Mouse (Mus musculus) CH12.LX (cell line): ENCODE results near the gene Dad1. TPM values are rescaled to one million over a fixed set of nuclear protein-coding genes. Genes with fewer than 3 reads are reported as not detected.
A peak's percentile ranks its signal among the peaks of the same experiment; 100 is the strongest.

Experiments
- DNase-seq: peaks from one replicate; pipeline ENCODE4 v3.0.0-alpha.2; 2013; ENCODE audit errors: extremely low read depth
- H3K27ac ChIP-seq: 2 replicates; pipeline ENCODE4 v1.5.1; 2012; ENCODE audit warnings: low read depth, mild to moderate bottlenecking, control low read depth, moderate library complexity; ENCODE audit not compliant: insufficient read depth
- H3K27me3 ChIP-seq: replicated peaks from 2 replicates; pipeline ENCODE3; 2012; ENCODE audit warnings: inconsistent platforms
- H3K36me3 ChIP-seq, 2 experiments: replicated peaks in 1 of 2; 2 replicates each; pipeline versions ENCODE3 to v1.6.1; 2012; ENCODE audit warnings: inconsistent platforms in 1 of 2, low read length in 1 of 2, mild to moderate bottlenecking in 1 of 2, mixed read lengths in 1 of 2, moderate library complexity in 1 of 2; ENCODE audit not compliant: control insufficient read depth in 1 of 2, insufficient read depth in 1 of 2
- H3K4me1 ChIP-seq, 2 experiments: 2 replicates each; pipeline ENCODE4 v1.6.1; 2012; ENCODE audit warnings: inconsistent platforms in 1 of 2, moderate library complexity in 1 of 2; ENCODE audit not compliant: insufficient read depth in 2 of 2, control insufficient read depth in 1 of 2
- H3K4me2 ChIP-seq: 2 replicates; pipeline ENCODE4 v1.6.1; 2012; ENCODE audit warnings: low read depth, mild to moderate bottlenecking, control low read depth; ENCODE audit not compliant: poor library complexity, insufficient read depth, severe bottlenecking
- H3K4me3 ChIP-seq, 3 experiments: fragments of 150-350 bp in 1 of 3; sonication (generic) in 1 of 3; replicated peaks in 1 of 3; 2 replicates each; pipeline versions ENCODE3 to v1.5.1; 2011 to 2012; ENCODE audit warnings: low read depth in 2 of 3, low read length in 2 of 3, mild to moderate bottlenecking in 2 of 3, moderate library complexity in 2 of 3, control low read depth in 1 of 3, improper control_type of control experiment in 1 of 3, inconsistent platforms in 1 of 3, mixed read lengths in 1 of 3; ENCODE audit not compliant: poor library complexity in 1 of 3
- H3K79me2 ChIP-seq: replicated peaks from 2 replicates; pipeline ENCODE4 v1.6.1; 2012; ENCODE audit warnings: mild to moderate bottlenecking, moderate library complexity; ENCODE audit not compliant: control insufficient read depth, poor library complexity, insufficient read depth, severe bottlenecking; ENCODE audit errors: extremely low read depth
- H3K9ac ChIP-seq: 2 replicates; pipeline ENCODE4 v1.6.1; 2012; ENCODE audit warnings: low read depth, mild to moderate bottlenecking, control low read depth, moderate library complexity; ENCODE audit not compliant: insufficient read depth
- H3K9me3 ChIP-seq: replicated peaks from 2 replicates; pipeline ENCODE3; 2012; ENCODE audit warnings: low read length, inconsistent platforms, mixed read lengths
- BHLHE40 ChIP-seq: IDR thresholded peaks from 2 replicates; pipeline ENCODE4 v1.6.1; 2011; ENCODE audit warnings: mild to moderate bottlenecking, low read depth, low read length, improper control_type of control experiment
- CHD1 ChIP-seq: IDR thresholded peaks from 2 replicates; pipeline ENCODE4 v1.6.1; 2012; ENCODE audit warnings: low read depth, low read length, improper control_type of control experiment, inconsistent platforms
- CHD2 ChIP-seq: IDR thresholded peaks from 2 replicates; pipeline ENCODE4 v1.6.1; 2011; ENCODE audit warnings: low read length, improper control_type of control experiment
- CTCF ChIP-seq, 2 experiments: IDR thresholded peaks in 1 of 2; conservative IDR thresholded peaks in 1 of 2; 2 replicates each; pipeline ENCODE4 v1.5.1; 2011 to 2012; ENCODE audit warnings: low read depth in 2 of 2, low read length in 2 of 2, improper control_type of control experiment in 1 of 2, inconsistent platforms in 1 of 2, mild to moderate bottlenecking in 1 of 2, moderate library complexity in 1 of 2
- E2F4 ChIP-seq: IDR thresholded peaks from 2 replicates; pipeline ENCODE4 v1.6.1; 2011; ENCODE audit warnings: low read depth, low read length, improper control_type of control experiment; ENCODE audit not compliant: insufficient replicate concordance
- ELF1 ChIP-seq: IDR thresholded peaks from 2 replicates; pipeline ENCODE4 v1.6.1; 2014; ENCODE audit warnings: low read depth, mild to moderate bottlenecking, inconsistent platforms, low read length, improper control_type of control experiment
- EP300 ChIP-seq: IDR thresholded peaks from 2 replicates; pipeline ENCODE4 v1.6.1; 2011; ENCODE audit warnings: low read length, improper control_type of control experiment
- ETS1 ChIP-seq: conservative IDR thresholded peaks from 2 replicates; pipeline ENCODE4 v1.6.1; 2012; ENCODE audit warnings: low read depth, mild to moderate bottlenecking, inconsistent platforms, low read length, improper control_type of control experiment, moderate library complexity
- GABPA ChIP-seq: IDR thresholded peaks from 2 replicates; pipeline ENCODE4 v1.6.1; 2012; ENCODE audit warnings: low read depth, low read length, improper control_type of control experiment, inconsistent platforms; ENCODE audit not compliant: insufficient replicate concordance
- HCFC1 ChIP-seq: IDR thresholded peaks from 2 replicates; pipeline ENCODE4 v1.6.1; 2012; ENCODE audit warnings: low read depth, mild to moderate bottlenecking, inconsistent platforms, low read length, improper control_type of control experiment
- IRF4 ChIP-seq: IDR thresholded peaks from 2 replicates; pipeline ENCODE4 v1.6.1; 2014; ENCODE audit warnings: low read depth, mild to moderate bottlenecking, inconsistent platforms, low read length, improper control_type of control experiment
- JUN ChIP-seq: IDR thresholded peaks from 2 replicates; pipeline ENCODE4 v1.6.1; 2011; ENCODE audit warnings: low read depth, mild to moderate bottlenecking, low read length, improper control_type of control experiment, moderate library complexity; ENCODE audit not compliant: insufficient read depth
- JUND ChIP-seq: conservative IDR thresholded peaks from 2 replicates; pipeline ENCODE4 v1.6.1; 2011; ENCODE audit warnings: low read depth, low read length, improper control_type of control experiment
- KAT2A ChIP-seq: IDR thresholded peaks from 2 replicates; pipeline ENCODE4 v1.6.1; 2012; ENCODE audit warnings: low read length, improper control_type of control experiment, inconsistent platforms; ENCODE audit not compliant: insufficient replicate concordance
- MAFK ChIP-seq: IDR thresholded peaks from 2 replicates; pipeline ENCODE4 v1.6.1; 2011; ENCODE audit warnings: low read length, improper control_type of control experiment; ENCODE audit not compliant: insufficient replicate concordance
- MAX ChIP-seq: IDR thresholded peaks from 2 replicates; pipeline ENCODE4 v1.6.1; 2011; ENCODE audit warnings: low read length, improper control_type of control experiment
- MAZ ChIP-seq: IDR thresholded peaks from 2 replicates; pipeline ENCODE4 v1.6.1; 2012; ENCODE audit warnings: low read depth, mild to moderate bottlenecking, inconsistent platforms, low read length, improper control_type of control experiment, moderate library complexity
- MEF2A ChIP-seq: IDR thresholded peaks from 2 replicates; pipeline ENCODE4 v1.6.1; 2014; ENCODE audit warnings: low read depth, mild to moderate bottlenecking, inconsistent platforms, low read length, improper control_type of control experiment, borderline replicate concordance
- MXI1 ChIP-seq: IDR thresholded peaks from 2 replicates; pipeline ENCODE4 v1.6.1; 2011; ENCODE audit warnings: mild to moderate bottlenecking, low read depth, low read length, improper control_type of control experiment
- MYC ChIP-seq: IDR thresholded peaks from 2 replicates; pipeline ENCODE4 v1.6.1; 2011; ENCODE audit warnings: low read depth, mild to moderate bottlenecking, improper control_type of control experiment, low read length
- NELFE ChIP-seq: IDR thresholded peaks from 2 replicates; pipeline ENCODE4 v1.6.1; 2011; ENCODE audit warnings: low read depth, low read length, improper control_type of control experiment
- NRF1 ChIP-seq: IDR thresholded peaks from 2 replicates; pipeline ENCODE4 v1.6.1; 2014; ENCODE audit warnings: low read depth, mild to moderate bottlenecking, inconsistent platforms, low read length, improper control_type of control experiment, moderate library complexity
- PAX5 ChIP-seq: IDR thresholded peaks from 2 replicates; pipeline ENCODE4 v1.6.1; 2012; ENCODE audit warnings: low read length, inconsistent platforms, mixed read lengths
- POLR2A ChIP-seq: IDR thresholded peaks from 2 replicates; pipeline ENCODE4 v1.6.1; 2011; ENCODE audit warnings: low read depth, mild to moderate bottlenecking, improper control_type of control experiment, low read length
- POLR2AphosphoS2 ChIP-seq: IDR thresholded peaks from 2 replicates; pipeline ENCODE4 v1.6.1; 2011; ENCODE audit warnings: low read depth, low read length, improper control_type of control experiment
- RAD21 ChIP-seq: IDR thresholded peaks from 2 replicates; pipeline ENCODE4 v1.6.1; 2011; ENCODE audit warnings: low read depth, mild to moderate bottlenecking, low read length, improper control_type of control experiment, moderate library complexity
- RCOR1 ChIP-seq: conservative IDR thresholded peaks from 2 replicates; pipeline ENCODE4 v1.6.1; 2012; ENCODE audit warnings: low read depth, mild to moderate bottlenecking, inconsistent platforms, low read length, improper control_type of control experiment
- SIN3A ChIP-seq: IDR thresholded peaks from 2 replicates; pipeline ENCODE4 v1.6.1; 2012; ENCODE audit warnings: low read length, improper control_type of control experiment, inconsistent platforms
- SMC3 ChIP-seq: IDR thresholded peaks from 2 replicates; pipeline ENCODE4 v1.6.1; 2011; ENCODE audit warnings: low read depth, low read length, improper control_type of control experiment
- TBP ChIP-seq: conservative IDR thresholded peaks from 2 replicates; pipeline ENCODE4 v1.6.1; 2011; ENCODE audit warnings: low read depth, low read length, improper control_type of control experiment
- TCF12 ChIP-seq: IDR thresholded peaks from 2 replicates; pipeline ENCODE4 v1.6.1; 2014; ENCODE audit warnings: low read depth, mild to moderate bottlenecking, inconsistent platforms, low read length, improper control_type of control experiment
- UBTF ChIP-seq: IDR thresholded peaks from 2 replicates; pipeline ENCODE4 v1.6.1; 2012; ENCODE audit warnings: low read depth, mild to moderate bottlenecking, inconsistent platforms, low read length, improper control_type of control experiment, moderate library complexity
- USF1 ChIP-seq: IDR thresholded peaks from 2 replicates; pipeline ENCODE4 v1.6.1; 2014; ENCODE audit warnings: low read depth, mild to moderate bottlenecking, inconsistent platforms, low read length, improper control_type of control experiment
- USF2 ChIP-seq: conservative IDR thresholded peaks from 2 replicates; pipeline ENCODE4 v1.6.1; 2011; ENCODE audit warnings: low read depth, low read length, improper control_type of control experiment
- ZC3H11A ChIP-seq: IDR thresholded peaks from 2 replicates; pipeline ENCODE4 v1.6.1; 2012; ENCODE audit warnings: low read depth, mild to moderate bottlenecking, inconsistent platforms, low read length, improper control_type of control experiment
- ZKSCAN1 ChIP-seq: IDR thresholded peaks from 2 replicates; pipeline ENCODE4 v1.6.1; 2012; ENCODE audit warnings: low read depth, inconsistent platforms, low read length, improper control_type of control experiment, borderline replicate concordance
- ZMIZ1 ChIP-seq: IDR thresholded peaks from 2 replicates; pipeline ENCODE4 v1.6.1; 2012; ENCODE audit warnings: low read depth, mild to moderate bottlenecking, inconsistent platforms, low read length, improper control_type of control experiment
- ZNF384 ChIP-seq: IDR thresholded peaks from 2 replicates; pipeline ENCODE4 v1.6.1; 2012; ENCODE audit warnings: low read depth, low read length, improper control_type of control experiment, inconsistent platforms
- dilution Hi-C: fragments of 300-500 bp; cut with MboI; formaldehyde crosslinking; loops from 2 replicates; pipeline ENCODE4 v1.14.3; 2020; ENCODE audit warnings: low sequenced_read_pairs; ENCODE audit not compliant: extremely low pct_unique_long_range_greater_than_20kb, extremely low pct_ligation_motif_present
- in situ Hi-C: fragments of 300-500 bp; cut with MboI; formaldehyde crosslinking; loops from 3 replicates; pipeline ENCODE4 v1.14.3; 2019; ENCODE audit warnings: low sequenced_read_pairs, low pct_ligation_motif_present, low pct_unique_long_range_greater_than_20kb, mixed read lengths
- polyA plus RNA-seq: library from polyadenylated mRNA; unstranded; fragments of >175 nt; gene quantifications from 2 replicates; pipeline ENCODE4 v1.2.1, GENCODE M21; 2012; ENCODE audit warnings: low read depth; ENCODE audit not compliant: insufficient read length
- total RNA-seq, 2 experiments: library from RNA; depleted of rRNA; stranded (reverse); fragments of 300-350 nt in 1 of 2; fragments of >200 nt in 1 of 2; gene quantifications; 2 replicates each; pipeline ENCODE4 v1.2.3; 2012 to 2014

The Dad1 gene
- total and polyA plus RNA-seq, 3 experiments: 161 to 287 (median 279) TPM

DNA sequence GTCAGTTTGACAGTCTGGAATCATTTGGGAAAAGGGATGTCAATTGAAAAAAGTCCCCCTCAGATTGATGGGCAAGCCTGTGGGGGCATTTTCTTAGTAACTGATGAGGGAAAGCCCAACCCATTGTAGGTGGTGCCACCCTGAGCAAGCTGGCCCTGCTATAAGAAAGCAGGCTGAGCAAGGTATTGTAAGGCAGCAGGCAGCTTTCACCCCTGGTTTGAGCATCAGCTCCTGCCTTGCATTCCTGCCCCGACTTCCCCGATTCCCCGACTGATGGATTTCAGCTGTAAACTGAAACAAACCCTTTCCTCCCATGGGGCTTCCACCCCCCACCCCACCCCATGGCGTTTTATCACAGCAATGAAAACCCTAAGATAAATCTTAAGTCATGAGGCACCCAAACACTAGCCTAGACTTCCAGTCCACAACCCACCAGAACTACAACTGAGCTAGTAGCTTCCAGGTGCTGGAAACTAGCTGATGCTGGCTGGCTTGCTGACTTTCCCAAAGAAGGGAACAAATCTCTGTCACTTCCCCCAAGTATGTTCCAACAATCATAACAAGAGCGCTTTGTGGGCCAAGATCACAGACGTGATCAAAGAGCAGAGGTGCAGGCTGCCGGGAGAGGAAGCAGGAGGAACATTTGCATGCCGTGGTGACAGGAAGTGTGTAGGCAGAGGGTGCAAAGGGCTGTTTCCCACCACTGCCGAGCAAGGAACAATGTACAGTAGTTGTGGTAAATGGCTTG is 20.9 kb downstream of the Dad1 start:
- in situ Hi-C loops (loop anchor here (5.0 to 10.0 kb wide), 2 partner anchors 202 to 414 kb away; partner anchors contain the start of gene Mmp14), dilution Hi-C loops (no loop called here)
- Histone ChIP-seq H3K36me3 (peaks cover 19 to 36% of the 10 kb centered on the region in 2 experiments), H3K4me3 (peak overlapping the region in 2 of 3 experiments; percentile 25 to 27), H3K9me3 (no peaks in the 10 kb centered on the region), H3K9ac (peak overlapping the region; percentile 59), H3K4me2 (peak overlapping the region; percentile 65), H3K27me3 (no peaks in the 10 kb centered on the region), H3K79me2 (no peaks in the 10 kb centered on the region), H3K27ac (peak overlapping the region; percentile 95), H3K4me1 (peaks cover 22 to 63% of the 10 kb centered on the region in 2 experiments)
- peak; percentile 94 for DNase-seq
- TF ChIP-seq MAX: peak; percentile 65; the same call in 1 of the 2 replicates
- peak; percentile 35; the same call in 1 of the 2 replicates for TF ChIP-seq NRF1
- TF ChIP-seq TBP: peak; percentile 71
- TF ChIP-seq ELF1: peak; percentile 79
- peak; percentile 58 for TF ChIP-seq JUN
- peak; percentile 72 for TF ChIP-seq JUND
- TF ChIP-seq MYC: no peak
- no peak for TF ChIP-seq GABPA
- TF ChIP-seq HCFC1: peak; percentile 38; the same call in 1 of the 2 replicates
- peak; percentile 96 for TF ChIP-seq IRF4
- no peak for TF ChIP-seq ZNF384
- TF ChIP-seq ETS1: peak; percentile 89
- no peak for TF ChIP-seq RAD21
- peak; percentile 89 for TF ChIP-seq RCOR1
- TF ChIP-seq SIN3A: peak; percentile 72
- peak; percentile 80; the same call in 1 of the 2 replicates for TF ChIP-seq CHD2
- TF ChIP-seq UBTF: no peak
- TF ChIP-seq SMC3: peak; percentile 1; the same call in 1 of the 2 replicates
- TF ChIP-seq NELFE: peak; percentile 54
- no peak for TF ChIP-seq USF1
- TF ChIP-seq MAZ: peak; percentile 57; the same call in 1 of the 2 replicates
- TF ChIP-seq TCF12: peak; percentile 94
- peak; percentile 94 for TF ChIP-seq EP300
- TF ChIP-seq ZMIZ1: no peak; the same call in 1 of the 2 replicates
- no peak; the same call in 1 of the 2 replicates for TF ChIP-seq MAFK
- peak; percentile 92 for TF ChIP-seq BHLHE40
- TF ChIP-seq MXI1: no peak; the same call in 1 of the 2 replicates
- no peak for TF ChIP-seq ZKSCAN1
- no peak for TF ChIP-seq PAX5
- TF ChIP-seq E2F4: no peak
- TF ChIP-seq ZC3H11A: no peak
- TF ChIP-seq CTCF (conservative IDR thresholded peaks at IDR 0.05 in 1 of 2, IDR thresholded peaks at IDR 0.05 in 1 of 2; ENCODE audit: low read depth in 2 of 2, low read length in 2 of 2): no peak
- peak; percentile 72 for TF ChIP-seq MEF2A
- no peak for TF ChIP-seq USF2
- peak; percentile 68 for TF ChIP-seq POLR2A
- TF ChIP-seq POLR2AphosphoS2: no peak; the same call in 1 of the 2 replicates
- 0 out of 2 replicates have a peak, but pooled peaks have one; percentile 37 for TF ChIP-seq KAT2A
- TF ChIP-seq CHD1: peak; percentile 79
